Mouse (Mus musculus) lung, postnatal 36 days (tissue): ENCODE data around the gene Tnfsf13.

Source experiments
- DNase-seq: peaks from one replicate; pipeline ENCODE4 v3.0.0; 2022; ENCODE audit warnings: mixed read lengths

The Tnfsf13 gene

DNA sequence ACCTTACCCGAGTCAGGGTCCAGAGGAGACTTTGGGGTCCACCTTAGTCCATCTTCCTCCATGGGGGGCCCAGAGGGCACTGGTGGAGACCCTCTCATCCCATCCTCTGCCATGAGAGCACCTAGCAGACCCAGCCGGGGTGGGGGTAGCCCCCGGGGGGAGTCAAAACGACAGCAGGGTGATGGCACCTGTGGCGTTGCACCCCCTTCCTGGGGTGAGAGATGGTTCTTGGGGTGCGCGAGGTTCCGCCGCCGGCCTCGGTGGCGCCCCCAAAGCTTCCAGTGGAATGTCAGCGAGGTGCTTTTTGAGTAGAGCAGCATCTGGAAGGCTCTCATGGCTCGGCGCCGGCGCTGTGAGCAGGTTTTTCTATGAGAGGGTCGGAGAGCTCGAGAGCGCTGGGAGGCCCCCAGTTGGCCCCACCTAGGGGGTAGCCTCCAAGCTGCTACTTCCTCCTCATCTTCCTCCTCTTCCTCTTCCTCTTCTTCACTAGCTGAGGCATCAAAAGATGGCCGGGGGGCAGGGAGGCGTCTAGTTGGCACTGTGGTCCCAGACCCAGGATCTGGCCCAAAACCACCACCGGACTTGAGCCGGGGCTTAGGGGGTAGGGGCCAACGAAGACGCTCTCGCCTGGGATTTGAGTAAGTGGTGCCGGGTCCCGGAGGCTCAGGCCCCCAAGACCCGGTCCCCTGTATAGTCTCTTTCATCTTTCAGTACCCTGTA lies 5.3 kb downstream of the Tnfsf13 start:
- no peak for DNase-seq

DNA sequence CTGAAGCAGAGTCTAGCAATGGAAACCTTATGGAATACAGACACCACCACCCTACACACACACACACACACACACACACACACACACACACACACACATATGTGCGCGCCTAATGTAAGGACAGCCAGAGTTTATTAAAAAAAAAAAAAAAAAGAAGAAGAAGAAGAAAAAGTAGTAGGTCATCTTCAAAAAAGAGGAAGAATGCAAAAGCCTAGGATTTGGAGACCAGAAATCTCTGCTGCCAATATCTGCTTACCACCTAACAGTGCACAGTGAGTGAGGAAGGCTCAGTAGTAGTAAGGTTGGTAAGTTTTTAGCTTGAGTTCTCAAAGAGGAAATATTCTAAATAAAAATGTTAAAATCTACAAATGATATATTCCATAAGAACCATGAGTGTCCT lies 6.4 kb downstream of the Tnfsf13 start:
- DNase-seq: no peak

DNA sequence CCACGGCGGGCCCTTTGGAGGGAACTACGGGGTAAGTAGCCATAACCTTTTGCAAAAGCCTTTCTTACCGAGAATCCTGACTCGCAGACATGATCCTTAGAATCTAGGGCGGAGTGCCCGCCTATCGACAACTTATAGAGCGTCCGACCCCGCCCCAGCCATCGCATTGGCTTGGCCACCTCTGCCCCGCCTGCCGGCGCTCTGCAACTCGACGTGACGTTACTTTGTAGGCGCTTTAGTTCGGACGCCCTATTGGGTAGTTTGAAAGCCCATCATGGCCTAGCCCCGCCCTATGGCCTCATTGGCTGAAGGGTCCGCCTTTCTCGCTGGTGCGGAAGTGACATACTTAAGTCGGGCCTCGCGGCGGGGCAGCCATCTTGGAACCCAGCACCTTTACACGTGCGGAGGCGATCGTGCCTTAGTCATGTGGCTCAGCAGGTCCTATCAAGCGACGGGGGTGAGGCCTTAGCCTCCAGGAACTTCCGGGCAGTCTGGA lies 13.3 kb downstream of the Tnfsf13 start, which contains the start of gene Eif4a1:
Gene Eif4a1, minus strand, starts transcription at position 213 of the 496 bp plus-strand sequence.
- DNase-seq: peak; percentile 100

DNA sequence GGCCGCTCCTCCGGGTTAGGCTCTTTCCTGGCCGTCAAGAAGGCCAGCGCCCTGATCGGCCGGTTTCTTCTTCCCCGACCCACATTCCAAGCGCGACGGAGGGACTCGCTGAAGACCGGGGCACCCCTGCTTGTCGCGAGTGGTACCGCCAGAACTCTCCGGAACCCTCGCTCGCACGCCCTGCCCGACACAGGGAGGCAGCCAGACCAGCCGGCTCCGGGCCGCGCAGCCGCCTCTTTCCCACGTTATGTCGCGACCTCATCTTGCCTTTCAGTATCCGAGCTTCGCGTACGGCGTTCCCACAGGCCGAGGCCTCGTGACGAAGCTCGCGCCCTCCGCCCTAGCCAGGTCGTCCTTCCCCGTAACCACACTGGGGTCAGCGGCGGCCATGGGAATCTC lies 13.9 kb downstream of the Tnfsf13 start:
- DNase-seq: no peak

DNA sequence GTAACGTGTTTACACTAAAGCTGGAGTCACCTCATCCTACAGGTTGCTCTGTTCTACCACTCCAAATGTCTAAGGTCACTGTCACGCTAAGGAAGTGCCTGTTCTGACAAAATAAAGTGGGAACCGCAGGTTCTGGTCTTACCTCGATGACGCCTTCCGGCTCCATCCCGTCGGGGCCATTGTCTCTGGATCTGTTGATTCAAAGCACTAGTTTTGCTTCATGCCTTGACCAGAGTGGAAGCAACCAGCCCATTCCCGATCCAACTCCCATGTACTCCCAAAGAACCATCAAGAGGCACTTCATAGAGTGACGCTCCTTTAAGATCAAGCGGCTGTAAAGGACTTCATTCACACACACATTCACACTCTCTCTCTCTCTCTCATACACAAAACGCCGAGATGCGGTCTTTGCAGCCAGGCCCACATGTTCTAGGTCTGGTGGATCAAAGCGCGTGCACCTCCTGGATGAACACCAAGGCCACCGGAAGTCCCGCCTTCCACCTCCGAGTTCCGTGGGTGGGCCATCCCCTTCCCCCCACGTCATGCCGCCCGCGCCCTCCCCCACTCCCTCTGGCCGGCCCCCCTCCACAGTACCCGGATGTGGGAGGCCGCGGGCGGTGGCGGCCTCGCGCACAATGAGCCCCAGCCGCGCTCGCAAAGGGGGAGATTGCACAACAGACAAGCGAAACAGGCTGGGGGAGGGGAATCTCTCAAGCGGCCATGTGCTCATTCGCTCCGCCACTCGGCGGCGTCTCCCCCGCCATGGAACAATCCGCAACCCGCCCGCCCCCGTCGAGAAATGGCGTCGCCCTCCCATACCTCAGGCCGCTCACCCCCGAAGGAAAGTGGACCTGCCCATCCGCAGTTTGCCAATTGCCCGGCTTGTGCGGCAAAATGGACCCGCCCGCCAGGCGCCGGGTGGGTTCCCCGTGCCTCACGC lies 14.5 kb downstream of the Tnfsf13 start:
- peak; percentile 97 for DNase-seq

- no peak for DNase-seq
Observed at GRCm38 (mm10) chr11:69666665-69667005, 18.9 kb downstream of the Tnfsf13 start.

GRCm38 (mm10) chr11:69665961-69666664 lies 19.5 kb downstream of the Tnfsf13 start, which contains the start of gene Cd68:
Cd68 (minus strand) TSS chr11:69666153.
- DNase-seq: peak; percentile 88

GRCm38 (mm10) chr11:69665457-69665960 lies 20.1 kb downstream of the Tnfsf13 start:
- DNase-seq: no peak

GRCm38 (mm10) chr11:69664841-69665240 lies 20.7 kb downstream of the Tnfsf13 start:
- no peak for DNase-seq

GRCm38 (mm10) chr11:69663795-69664194 lies 21.8 kb downstream of the Tnfsf13 start:
- DNase-seq: no peak

GRCm38 (mm10) chr11:69662967-69663671 lies 22.5 kb downstream of the Tnfsf13 start:
- DNase-seq: no peak

- peak; percentile 96 for DNase-seq
Observed at GRCm38 (mm10) chr11:69662213-69662966, 23.2 kb downstream of the Tnfsf13 start, which contains the start of gene Mpdu1. Mpdu1 (minus strand) TSS chr11:69662642.

DNA sequence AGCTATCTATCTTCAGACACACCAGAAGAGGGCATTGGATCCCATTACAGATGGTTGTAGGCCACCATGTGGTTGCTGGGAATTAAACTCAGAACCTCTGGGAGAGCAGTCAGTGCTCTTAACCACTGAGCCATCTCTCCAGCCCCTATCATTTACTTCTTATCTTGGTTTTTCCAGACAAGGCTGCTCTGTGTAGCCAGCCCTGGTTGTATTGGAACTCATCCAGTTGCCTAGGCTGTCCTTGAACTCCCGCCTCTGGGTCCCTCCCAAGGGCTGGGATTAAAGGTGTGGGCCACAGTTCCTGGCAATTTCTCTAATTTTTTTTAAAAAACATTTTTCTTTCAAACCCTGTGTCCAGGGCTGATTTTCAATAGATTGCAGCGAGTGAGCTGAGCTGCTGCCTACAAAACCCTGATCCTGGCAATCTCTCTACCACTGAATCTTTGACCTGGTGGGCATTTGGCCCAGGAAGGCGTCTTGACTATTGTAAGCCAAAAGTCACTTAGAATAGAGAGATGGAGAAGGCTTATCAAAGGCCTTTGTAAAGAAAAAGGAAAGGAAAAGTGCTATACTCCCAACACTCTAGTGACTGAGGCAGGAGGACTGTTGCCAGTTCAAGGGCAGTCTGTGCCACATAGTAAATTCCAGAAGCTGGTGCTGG lies 24.2 kb downstream of the Tnfsf13 start:
- DNase-seq: no peak

DNA sequence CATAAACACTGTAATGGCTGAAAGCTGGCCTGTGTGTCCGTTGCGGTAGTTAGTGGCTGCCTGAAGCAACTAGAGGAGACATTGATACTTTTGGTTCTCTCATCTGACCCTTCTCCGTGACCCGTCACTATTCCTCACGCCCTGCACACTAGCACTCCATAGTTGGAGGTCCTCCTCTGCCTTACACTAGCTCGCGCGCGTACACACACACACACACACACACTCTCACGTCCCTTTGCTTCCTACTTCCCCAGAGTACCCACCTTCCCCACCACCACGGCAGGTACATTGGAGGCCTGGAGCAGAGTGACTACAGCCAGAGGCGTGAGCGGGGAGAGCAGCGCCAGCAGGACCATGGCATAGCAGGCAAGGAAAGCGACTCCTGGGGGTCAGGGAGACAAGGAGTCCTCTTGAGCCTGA lies 28.1 kb downstream of the Tnfsf13 start:
- no peak for DNase-seq

GRCm38 (mm10) chr11:69656617-69657461 lies 28.7 kb downstream of the Tnfsf13 start:
- peak; percentile 73 for DNase-seq

GRCm38 (mm10) chr11:69656065-69656455 lies 29.5 kb downstream of the Tnfsf13 start:
- no peak for DNase-seq

DNA sequence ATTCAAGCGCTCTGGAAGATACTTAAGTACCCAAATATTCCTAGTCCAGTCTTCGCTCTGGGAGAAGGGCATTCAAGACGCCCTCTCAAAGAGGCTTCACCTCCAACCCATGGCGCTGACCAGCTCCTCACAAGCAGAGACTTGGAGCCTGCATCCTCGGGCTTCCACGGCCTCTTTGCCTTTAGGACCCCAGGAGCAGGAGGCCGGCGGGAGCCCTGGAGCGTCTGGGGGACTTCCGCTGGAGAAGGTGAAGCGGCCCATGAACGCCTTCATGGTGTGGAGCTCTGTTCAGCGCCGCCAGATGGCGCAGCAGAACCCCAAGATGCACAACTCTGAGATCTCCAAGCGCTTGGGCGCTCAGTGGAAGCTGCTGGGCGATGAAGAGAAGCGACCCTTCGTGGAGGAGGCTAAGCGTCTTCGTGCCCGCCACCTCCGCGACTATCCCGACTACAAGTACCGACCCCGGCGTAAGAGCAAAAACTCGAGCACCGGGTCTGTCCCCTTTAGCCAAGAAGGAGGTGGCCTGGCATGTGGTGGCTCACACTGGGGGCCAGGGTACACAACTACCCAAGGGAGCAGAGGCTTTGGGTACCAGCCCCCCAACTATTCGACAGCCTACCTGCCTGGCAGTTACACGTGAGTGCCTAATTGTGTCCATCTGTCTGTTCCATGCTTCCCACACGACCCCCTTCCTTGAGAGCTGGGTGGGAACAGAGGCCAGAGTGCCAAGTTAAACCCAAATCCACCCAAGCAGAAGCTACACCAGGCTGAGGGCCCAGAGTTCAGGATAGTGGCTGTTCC lies 30.1 kb downstream of the Tnfsf13 start, which contains the start of gene Sox15:
Gene Sox15, plus strand, starts transcription at position 51 of the 801 bp plus-strand sequence.
- peak; percentile 80 for DNase-seq

GRCm38 (mm10) chr11:69654760-69655159 lies 30.8 kb downstream of the Tnfsf13 start:
- DNase-seq: peak; percentile 39

- DNase-seq: no peak
Observed at GRCm38 (mm10) chr11:69653399-69653798, 32.2 kb downstream of the Tnfsf13 start.
